Mouse (Mus musculus) urinary bladder, postnatal 14 days (tissue): ENCODE data around the gene Gm10282.
A peak's percentile ranks its signal among the peaks of the same experiment; 100 is the strongest.

ENCODE experiments used
- DNase-seq: peaks from one replicate; pipeline ENCODE4 v3.0.0; 2021; ENCODE audit warnings: low spot score

Gene Gm10282

DNA sequence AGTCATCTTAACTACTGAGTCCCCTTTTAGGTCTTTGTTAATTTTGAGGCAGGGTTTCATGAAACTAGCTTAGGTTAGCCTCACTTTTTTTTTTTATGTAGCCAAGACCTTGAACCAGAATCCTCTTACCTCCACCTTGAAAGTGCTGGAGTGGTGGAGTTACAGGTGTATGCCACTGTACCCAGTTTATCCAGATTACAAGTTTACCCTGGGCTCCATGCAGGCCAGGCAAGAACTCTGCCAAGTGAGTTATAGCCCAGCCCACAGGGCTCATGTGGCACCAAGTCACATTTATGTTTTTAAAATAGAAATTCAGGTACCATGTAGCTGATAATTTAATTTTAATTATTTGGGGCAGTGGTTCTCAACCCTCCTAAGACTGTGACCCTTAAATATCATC, 43.6 kb downstream of the Gm10282 start:
- no peak for DNase-seq

DNA sequence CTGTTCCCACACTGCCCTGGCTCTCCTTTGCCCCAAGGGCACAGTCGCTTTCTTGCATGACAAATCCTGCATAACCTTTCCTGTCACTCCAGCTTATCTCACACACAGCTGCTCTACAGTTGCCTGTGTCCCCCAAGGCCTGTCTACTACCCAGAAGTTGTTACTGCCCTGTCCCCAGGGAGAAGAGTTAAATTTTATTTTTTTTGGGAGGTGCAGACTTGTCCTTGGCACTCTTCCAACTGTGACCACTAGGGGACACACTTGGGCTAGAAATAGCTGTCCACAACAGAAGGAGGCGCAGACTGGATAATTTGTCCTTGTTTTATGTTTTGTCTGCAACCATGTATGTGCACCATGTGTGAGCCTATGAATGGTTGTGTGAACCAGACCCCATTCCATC, 44.0 kb downstream of the Gm10282 start:
- peak; percentile 43 for DNase-seq

DNA sequence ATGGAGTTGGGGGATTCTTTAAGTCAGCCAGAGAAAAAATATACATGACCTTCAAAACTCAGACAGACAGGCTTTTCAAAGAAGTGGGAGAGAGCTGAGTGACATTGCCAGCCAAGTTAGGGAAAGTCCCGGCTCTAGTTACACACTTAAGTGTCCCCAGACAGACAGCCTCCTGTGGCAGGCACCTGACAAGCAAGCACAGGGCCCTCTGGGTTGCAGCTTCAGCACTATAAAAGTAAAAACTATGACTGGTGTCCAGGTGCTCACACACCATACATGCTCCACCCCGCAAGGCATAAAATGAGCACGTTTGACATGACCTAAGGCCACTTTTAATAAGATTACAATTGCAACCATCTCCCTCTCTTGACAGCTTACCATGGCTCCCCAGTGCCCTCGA, 44.5 kb downstream of the Gm10282 start:
- DNase-seq, result no peak

DNA sequence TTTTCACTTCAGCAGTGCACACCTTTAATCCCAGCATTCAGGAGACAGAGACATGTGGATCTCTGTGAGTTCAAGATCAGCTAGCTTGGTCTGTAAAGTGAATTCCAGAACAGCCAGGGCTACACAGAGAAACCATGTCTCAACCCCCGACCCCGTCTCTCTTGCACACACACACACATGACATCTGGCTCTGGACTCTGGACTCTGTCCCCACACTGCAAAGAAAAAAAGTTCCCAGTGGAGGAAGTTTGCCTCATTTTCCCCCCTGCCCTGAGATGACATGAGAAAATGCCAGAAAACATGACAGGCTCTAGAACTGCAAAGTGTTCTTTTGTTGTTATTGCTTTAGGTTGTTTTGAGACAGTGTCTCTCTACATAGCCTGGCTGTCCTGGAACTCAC, 45.2 kb downstream of the Gm10282 start:
- no peak for DNase-seq

DNA sequence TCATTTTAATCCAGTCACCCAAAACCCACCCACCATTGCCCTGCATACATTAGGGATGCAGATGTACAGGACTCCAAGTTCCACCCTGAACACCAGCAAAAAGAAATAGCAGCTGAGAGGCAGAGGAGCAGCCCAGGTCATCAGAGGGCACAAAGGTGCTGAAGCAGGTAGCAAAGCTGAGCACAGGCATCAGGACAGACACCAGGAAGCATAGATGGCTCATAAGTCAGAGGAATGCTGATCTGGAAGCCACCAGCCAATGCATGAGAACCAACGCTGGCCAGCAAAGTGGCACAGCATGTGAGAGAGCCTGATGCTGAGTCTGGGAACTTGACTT, 47.2 kb downstream of the Gm10282 start:
- no peak for DNase-seq

DNA sequence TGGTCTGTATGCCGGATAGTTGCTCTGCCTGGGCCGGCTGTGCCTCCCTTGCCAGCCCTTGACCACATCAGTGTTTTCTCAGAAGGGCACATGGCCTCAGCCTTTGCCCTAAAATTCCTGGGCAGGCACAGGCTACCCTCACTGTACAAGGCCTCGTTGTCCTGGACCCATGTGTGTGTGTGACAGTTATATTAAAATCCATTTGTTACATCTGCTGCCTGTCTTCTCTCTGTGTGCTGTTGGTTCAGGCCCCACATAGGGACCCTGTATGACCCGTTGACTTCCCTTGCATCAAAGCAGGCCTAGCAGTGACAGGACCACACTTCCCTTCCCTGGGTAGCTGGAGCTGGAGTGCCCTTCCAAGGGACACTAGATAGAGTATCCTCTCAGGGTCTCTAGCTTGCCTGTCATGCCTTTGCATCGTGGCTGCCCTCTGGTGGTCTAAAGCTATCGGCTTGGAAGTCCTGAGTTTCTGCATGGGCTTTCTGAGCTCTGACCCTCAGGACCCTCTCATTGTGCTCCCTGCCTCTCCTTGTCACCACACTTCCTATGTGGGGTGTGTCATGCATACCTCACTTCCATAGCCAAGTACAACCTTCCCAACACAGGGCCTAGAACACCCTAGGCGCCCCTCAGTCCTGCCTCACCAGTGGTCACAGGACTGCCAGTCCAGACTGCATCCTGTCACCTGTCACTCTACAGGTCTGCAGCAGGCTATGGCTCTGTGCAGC, 47.7 kb downstream of the Gm10282 start:
- DNase-seq, result peak; percentile 26
